19 mouse cellular contexts compared by ENCODE assay signal in genomic region chr6:121128736-121129135, GRCm38 (mm10). TPM values are rescaled to one million over a fixed set of nuclear protein-coding genes. Genes with fewer than 3 reads are reported as not detected.
DNase-seq lines count a peak whose midpoint lies in the region; ATAC-seq and TF ChIP-seq lines count a peak whose summit lies in the region.
"Had no signal": no experiment of that assay in that cellular context is flagged by ENCODE, and none has a peak within 500 bp of the region (broad histone marks: within the 10 kb centered on the region; RNA-seq: fewer than 3 reads in every experiment).

No protein-coding gene starts in this region.

- peaks cover 27% of the 10 kb centered on the region for H3K4me1 ChIP-seq in forebrain, embryonic 13.5 days
- H3K4me1 ChIP-seq in forebrain, embryonic 11.5 days (replicated peaks; ENCODE audit: control insufficient read depth, insufficient read depth, low read length) = peaks cover 6% of the 10 kb centered on the region
- peaks cover 2% of the 10 kb centered on the region; the same call in 1 of the 2 replicates for H3K4me1 ChIP-seq in cortical plate, adult 2 months (ENCODE audit: control insufficient read depth, insufficient read depth, low read length)
- H3K4me1 ChIP-seq in midbrain, embryonic 14.5 days (ENCODE audit: control insufficient read depth, insufficient read depth, low read length) = peaks cover 22% of the 10 kb centered on the region

- ATAC-seq in forebrain, embryonic 13.5 days = no peak
- no peak for ATAC-seq in forebrain, embryonic 11.5 days (replicated peaks; ENCODE audit: low FRiP score)
- no peak for ATAC-seq in midbrain, embryonic 14.5 days (ENCODE audit: low FRiP score, low TSS enrichment)

- no peak for TF ChIP-seq CTCF in layer of hippocampus, adult 2 months (conservative IDR thresholded peaks at IDR 0.05)
- no peak for TF ChIP-seq CTCF in cortical plate, adult 2 months (IDR thresholded peaks at IDR 0.05; ENCODE audit: extremely low read depth, insufficient read depth, low read length)

- no peak overlapping the region for H3K9ac ChIP-seq in forebrain, embryonic 13.5 days
- no peak overlapping the region for H3K9ac ChIP-seq in forebrain, embryonic 11.5 days (ENCODE audit: low read length)
- H3K9ac ChIP-seq in midbrain, embryonic 14.5 days (replicated peaks; ENCODE audit: low read length) = no peak overlapping the region; the same call in none of the 2 replicates
- H3K9ac ChIP-seq: stomach, embryonic 15.5 days had no signal

- H3K4me2 ChIP-seq in forebrain, embryonic 13.5 days = peak overlapping the region; percentile 78
- no peak overlapping the region for H3K4me2 ChIP-seq in forebrain, embryonic 11.5 days (ENCODE audit: low read depth, low read length, severe bottlenecking)
- H3K4me2 ChIP-seq in midbrain, embryonic 14.5 days (ENCODE audit: low read length) = peak overlapping the region; percentile 64

- peaks cover 15% of the 10 kb centered on the region; the same call in 1 of the 2 replicates for H3K27me3 ChIP-seq in forebrain, embryonic 13.5 days
- peaks cover 8% of the 10 kb centered on the region; the same call in 1 of the 2 replicates for H3K27me3 ChIP-seq in forebrain, embryonic 11.5 days (ENCODE audit: control insufficient read depth, insufficient read depth, low read length)
- no peaks in the 10 kb centered on the region for H3K27me3 ChIP-seq in midbrain, embryonic 14.5 days (ENCODE audit: control insufficient read depth, insufficient read depth, low read length)

- TF ChIP-seq POLR2A in cortical plate, adult 2 months (IDR thresholded peaks at IDR 0.05; ENCODE audit: extremely low read depth, insufficient read depth, low read length) = no peak

- no peak overlapping the region for H3K27ac ChIP-seq in forebrain, embryonic 13.5 days
- no peak overlapping the region for H3K27ac ChIP-seq in forebrain, embryonic 11.5 days (ENCODE audit: low read depth, low read length)
- peak overlapping the region; percentile 92; the same call in 1 of the 2 replicates for H3K27ac ChIP-seq in layer of hippocampus, adult 2 months
- no peak overlapping the region for H3K27ac ChIP-seq in cortical plate, adult 2 months (ENCODE audit: insufficient read depth, low read length)
- H3K27ac ChIP-seq in midbrain, embryonic 14.5 days (replicated peaks; ENCODE audit: low read depth, low read length) = peak overlapping the region; percentile 90; the same call in 1 of the 2 replicates
- H3K27ac ChIP-seq: heart, embryonic 13.5 days; macrophage; stomach, embryonic 15.5 days had no signal

- H3K36me3 ChIP-seq in forebrain, embryonic 13.5 days (ENCODE audit: poor library complexity, severe bottlenecking) = no peaks in the 10 kb centered on the region
- H3K36me3 ChIP-seq in forebrain, embryonic 11.5 days (ENCODE audit: control insufficient read depth, insufficient read depth, low read length) = no peaks in the 10 kb centered on the region
- no peaks in the 10 kb centered on the region for H3K36me3 ChIP-seq in midbrain, embryonic 14.5 days (ENCODE audit: control insufficient read depth, insufficient read depth, low read length)
- H3K36me3 ChIP-seq: heart, embryonic 13.5 days; stomach, embryonic 15.5 days had no signal

- no peaks in the 10 kb centered on the region for H3K9me3 ChIP-seq in forebrain, embryonic 13.5 days (replicated peaks)
- no peaks in the 10 kb centered on the region for H3K9me3 ChIP-seq in forebrain, embryonic 11.5 days (ENCODE audit: control insufficient read depth, low read length)
- H3K9me3 ChIP-seq in midbrain, embryonic 14.5 days (ENCODE audit: control insufficient read depth, low read length) = no peaks in the 10 kb centered on the region
- H3K9me3 ChIP-seq: heart, embryonic 13.5 days; stomach, embryonic 15.5 days had no signal

- DNase-seq in forebrain, embryonic 11.5 days (ENCODE audit: low spot score) = no peak
- no peak for DNase-seq in layer of hippocampus, adult 2 months (ENCODE audit: low spot score in 2 of 2)
- DNase-seq in layer of hippocampus, adult 8-10 months (ENCODE audit: low spot score in 2 of 2) = no peak
- peak; percentile 43 for DNase-seq in midbrain, embryonic 14.5 days
- DNase-seq in urinary bladder, postnatal 36 days (ENCODE audit: low spot score in 2 of 2) = no peak
- DNase-seq in thymus, postnatal 0 days (ENCODE audit: low spot score) = no peak
- DNase-seq: adrenal gland, postnatal 14 days; cerebellum, adult 9-11 months; heart, postnatal 4 days; kidney, adult 18-20 months; liver; lung, adult 2 months; thymus, postnatal 25 days had no signal

- 59% methylated on average over 5 of the region's 5 CpGs for WGBS in forebrain, embryonic 13.5 days
- 82% methylated on average over 5 of the region's 5 CpGs for WGBS in forebrain, embryonic 11.5 days
- 63% methylated on average over 5 of the region's 5 CpGs for WGBS in midbrain, embryonic 14.5 days

- peak overlapping the region; percentile 48; the same call in 1 of the 2 replicates for H3K4me3 ChIP-seq in forebrain, embryonic 13.5 days
- H3K4me3 ChIP-seq in forebrain, embryonic 11.5 days (ENCODE audit: low read depth, low read length) = no peak overlapping the region
- no peak overlapping the region; the same call in 1 of the 2 replicates for H3K4me3 ChIP-seq in layer of hippocampus, adult 2 months
- peak overlapping the region; percentile 70; the same call in 1 of the 2 replicates for H3K4me3 ChIP-seq in cortical plate, adult 2 months (ENCODE audit: insufficient read depth, low read length)
- H3K4me3 ChIP-seq in midbrain, embryonic 14.5 days (replicated peaks; ENCODE audit: low read depth, low read length) = peak overlapping the region; percentile 48
- H3K4me3 ChIP-seq: myocyte had no signal

RNA-seq across cellular contexts. Expression of gene Mical3, which starts 2.1 kb away (rescaled TPM):
- polyA plus RNA-seq in forebrain, embryonic 13.5 days (2015; fragmentation: Nextera tagmentation; extraction: Ambion mirVana) = 20.9 and 25.5 TPM in 2 replicates
- polyA plus RNA-seq in forebrain, embryonic 11.5 days (2014; fragmentation: Nextera tagmentation; extraction: Ambion mirVana) = 15.7 and 18.0 TPM in 2 replicates
- 10 to 100 TPM; 89.5 to 94.6 TPM for total RNA-seq in layer of hippocampus, adult 2 months (2021)
- total RNA-seq in layer of hippocampus, adult 8-10 months (2022) = 100 to 1,000 TPM in 1 of 4 experiments, 10 to 100 TPM in 3; 78.3 to 102 (median 90.8) TPM
- 67.4 and 69.0 TPM in 2 replicates for polyA plus RNA-seq in cortical plate, adult 2 months (2012; rRNA removed)
- polyA plus RNA-seq in midbrain, embryonic 14.5 days (2014; fragmentation: Nextera tagmentation; extraction: Ambion mirVana) = 51.5 and 51.7 TPM in 2 replicates
- polyA plus RNA-seq in thymus, postnatal 0 days (2015; fragmentation: Nextera tagmentation; extraction: Ambion mirVana) = 12.8 and 15.3 TPM in 2 replicates

RNA-seq across cellular contexts. Expression of gene Pex26, which starts 54.7 kb away (rescaled TPM):
- polyA plus RNA-seq in forebrain, embryonic 13.5 days (2015; fragmentation: Nextera tagmentation; extraction: Ambion mirVana) = 9.5 and 11.3 TPM in 2 replicates
- 8.7 and 9.0 TPM in 2 replicates for polyA plus RNA-seq in forebrain, embryonic 11.5 days (2014; fragmentation: Nextera tagmentation; extraction: Ambion mirVana)
- 10 to 100 TPM in 1 of 2 experiments, 1 to 10 TPM in 1; 9.7 to 11.5 TPM for total RNA-seq in layer of hippocampus, adult 2 months (2021)
- 10 to 100 TPM; 12.1 to 14.2 (median 13.1) TPM for total RNA-seq in layer of hippocampus, adult 8-10 months (2022)
- 15.4 and 15.6 TPM in 2 replicates for polyA plus RNA-seq in cortical plate, adult 2 months (2012; rRNA removed)
- polyA plus RNA-seq in midbrain, embryonic 14.5 days (2014; fragmentation: Nextera tagmentation; extraction: Ambion mirVana) = 15.1 and 16.4 TPM in 2 replicates
- 7.3 and 8.0 TPM in 2 replicates for polyA plus RNA-seq in thymus, postnatal 0 days (2015; fragmentation: Nextera tagmentation; extraction: Ambion mirVana)

Comparison
In these comparisons a context has a peak if more than half of its experiments do, and no peak if none do; other contexts are left out.
1. H3K4me3 ChIP-seq: peak in forebrain, embryonic 13.5 days (single experiment), cortical plate, adult 2 months (single experiment) and midbrain, embryonic 14.5 days (single experiment); none in forebrain, embryonic 11.5 days (single experiment) and layer of hippocampus, adult 2 months (single experiment).
2. H3K27ac ChIP-seq: peak in layer of hippocampus, adult 2 months (single experiment) and midbrain, embryonic 14.5 days (single experiment); none in forebrain, embryonic 13.5 days (single experiment), forebrain, embryonic 11.5 days (single experiment) and cortical plate, adult 2 months (single experiment).